Mouse (Mus musculus) kidney, adult 18-20 months (tissue): ENCODE measurements around the gene LTO1.

Experiments used
- DNase-seq: peaks from one replicate; pipeline ENCODE4 v3.0.0; 2021

The LTO1 gene

DNA sequence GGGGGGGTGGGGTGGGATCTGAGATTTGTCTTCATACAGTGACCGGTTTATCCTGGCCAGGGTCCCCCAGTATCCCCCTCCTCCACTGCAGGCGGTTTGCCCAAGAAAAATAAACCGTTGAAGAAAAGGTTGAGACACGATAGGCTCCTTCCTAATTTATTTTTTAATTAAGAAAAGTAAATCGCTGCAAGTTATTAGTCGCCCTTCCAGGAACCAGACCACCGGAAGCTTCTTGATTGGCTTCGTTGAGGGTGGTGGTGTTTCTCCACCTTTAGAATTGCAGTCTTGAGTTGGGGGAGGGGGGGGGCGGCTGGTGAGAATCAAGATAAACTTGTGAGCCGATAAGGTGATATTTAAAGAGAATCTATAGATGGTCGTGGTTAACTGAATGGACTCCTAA, 25.7 kb downstream of the LTO1 start:
- no peak for DNase-seq

DNA sequence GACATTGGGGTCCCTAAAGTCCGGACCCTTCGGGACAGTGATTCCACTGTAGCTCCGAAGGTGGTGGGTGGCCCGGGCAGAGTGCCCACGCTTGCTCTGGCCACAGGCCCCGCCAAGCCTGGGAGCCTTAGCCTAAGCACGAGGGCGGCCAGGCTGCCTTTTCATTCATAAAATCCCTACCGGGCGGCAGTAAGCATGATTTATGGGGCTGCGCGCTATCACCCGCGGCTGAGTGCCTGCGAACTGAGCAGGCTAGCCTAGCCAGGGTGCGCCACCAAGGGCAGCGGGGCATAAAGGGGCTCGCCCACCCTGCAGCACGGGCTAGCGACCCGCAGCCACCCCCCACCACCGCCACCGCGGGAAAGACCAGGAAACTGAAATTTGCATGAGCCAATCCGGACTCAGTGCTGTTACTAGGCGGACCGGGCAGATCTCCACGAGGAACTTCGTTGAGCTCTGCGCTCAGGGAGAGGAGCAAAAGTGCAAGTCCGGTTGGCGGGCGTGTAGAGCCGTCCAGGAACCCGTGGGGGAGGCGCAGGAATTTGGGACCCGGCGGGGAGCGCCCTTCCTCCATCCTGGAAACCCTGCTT, 26.4 kb downstream of the LTO1 start:
- DNase-seq: peak; percentile 88

DNA sequence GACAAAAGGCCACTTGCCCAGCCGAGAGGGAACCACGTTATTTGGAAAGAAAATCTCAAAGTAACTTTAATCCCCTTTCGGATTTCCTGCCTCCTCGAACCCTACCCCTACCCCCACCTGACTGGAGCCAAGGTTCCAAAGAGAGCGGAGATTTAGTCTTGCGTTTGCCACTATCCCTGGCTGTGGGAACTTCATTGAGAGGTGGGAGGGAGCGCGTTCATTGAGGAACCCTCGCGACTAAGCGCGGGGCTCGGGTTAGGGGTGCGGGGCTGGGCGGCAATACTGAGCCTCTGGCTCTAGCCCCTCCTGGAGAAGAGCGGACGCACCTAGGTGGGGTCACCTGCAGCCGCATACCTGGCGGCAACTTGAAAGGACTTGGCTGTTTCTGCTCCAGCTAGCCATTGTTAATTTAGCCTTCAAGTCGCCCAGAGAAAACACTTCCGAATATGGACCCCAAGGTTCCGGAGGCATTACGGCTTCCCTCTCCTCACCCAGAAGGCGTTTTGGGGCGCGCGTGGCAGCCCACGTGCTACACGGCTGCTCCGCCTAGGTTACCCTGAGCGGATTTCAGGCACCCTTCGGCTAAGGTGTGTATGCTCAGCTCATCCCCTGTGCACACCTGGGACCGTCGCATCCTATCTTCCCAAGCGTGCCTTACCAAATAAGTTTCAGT, 27.3 kb downstream of the LTO1 start:
- peak; percentile 40 for DNase-seq

DNA sequence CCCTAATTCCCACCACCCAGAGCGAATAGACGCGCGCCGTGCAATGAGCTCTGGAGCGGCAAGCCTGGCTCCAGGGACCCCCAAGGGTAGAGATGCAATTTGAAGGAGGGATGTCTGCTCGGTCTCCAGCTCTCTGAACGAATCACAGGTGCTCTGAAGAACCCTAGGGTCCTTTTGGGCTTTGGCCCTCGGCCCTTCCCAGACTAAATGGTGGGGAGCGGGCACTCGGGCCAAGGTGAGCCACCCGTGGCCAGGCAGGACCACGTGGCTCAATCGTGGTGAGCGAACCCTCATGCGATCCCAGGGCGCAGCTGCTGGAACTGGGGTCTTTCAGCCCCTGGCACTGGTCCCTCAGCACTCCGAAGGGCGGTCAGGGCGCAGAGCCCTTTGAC, 27.8 kb downstream of the LTO1 start:
- DNase-seq: no peak

DNA sequence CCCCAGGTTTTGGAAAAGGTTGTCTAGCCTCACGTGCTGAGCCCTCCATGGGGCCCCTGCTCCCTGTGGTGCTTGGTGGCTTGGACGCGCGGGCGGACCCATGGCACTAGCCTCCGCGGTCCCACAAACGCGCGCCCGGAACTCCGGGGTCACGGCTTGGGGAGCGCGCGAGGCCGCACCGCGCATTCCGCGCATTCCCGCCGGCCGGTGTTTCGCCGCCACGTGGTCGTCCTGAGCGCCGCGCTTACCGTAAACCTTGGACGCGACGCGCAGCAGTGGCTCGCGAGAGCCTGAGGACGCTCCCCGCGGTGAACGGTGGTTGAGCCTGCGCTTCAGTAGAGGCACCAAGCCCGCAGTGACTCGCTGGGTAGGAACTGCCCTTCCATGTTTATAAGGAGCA, 28.4 kb downstream of the LTO1 start:
- peak; percentile 87 for DNase-seq

DNA sequence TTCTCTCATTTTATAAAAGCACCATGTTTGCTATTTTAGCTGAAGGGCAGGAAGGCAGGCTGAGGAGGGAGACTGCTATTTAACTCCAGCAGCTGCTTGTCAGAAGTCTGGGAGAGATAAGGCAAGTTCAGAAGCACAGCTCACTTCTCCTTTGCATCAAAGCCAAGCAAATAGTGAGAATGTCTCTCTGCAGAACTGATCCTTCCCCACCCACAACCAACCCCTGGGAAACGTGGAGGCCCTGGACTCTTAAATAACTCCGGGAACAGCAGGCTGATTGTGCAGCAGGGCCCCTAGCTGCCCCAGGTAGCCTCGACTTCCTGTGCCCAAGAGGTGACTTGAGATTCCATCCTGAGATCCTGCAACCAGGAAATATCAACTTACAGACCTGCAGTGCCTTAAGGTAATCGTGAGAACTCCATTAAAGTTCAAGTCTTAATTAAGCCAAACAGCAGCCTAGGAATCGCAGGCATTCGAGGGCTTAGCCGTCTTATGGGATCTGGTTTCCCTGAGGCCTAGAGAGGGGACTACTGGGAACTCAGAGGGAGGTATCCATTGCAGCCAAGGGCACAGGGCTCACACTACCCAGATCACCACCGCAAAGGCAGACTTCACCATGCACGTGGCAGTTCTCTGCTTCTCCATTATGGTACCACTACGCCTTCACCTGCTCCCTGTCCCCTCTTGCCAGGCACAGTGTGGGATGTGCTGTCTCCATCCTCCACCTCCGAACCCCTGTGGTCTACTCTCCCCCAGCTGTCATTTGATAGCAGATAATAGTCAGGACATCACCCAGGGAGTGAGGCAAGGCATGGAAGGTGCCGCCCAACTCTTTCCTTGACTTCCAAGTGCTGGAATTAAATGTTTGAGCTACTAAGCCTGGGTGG, 43.9 kb downstream of the LTO1 start:
- no peak for DNase-seq

DNA sequence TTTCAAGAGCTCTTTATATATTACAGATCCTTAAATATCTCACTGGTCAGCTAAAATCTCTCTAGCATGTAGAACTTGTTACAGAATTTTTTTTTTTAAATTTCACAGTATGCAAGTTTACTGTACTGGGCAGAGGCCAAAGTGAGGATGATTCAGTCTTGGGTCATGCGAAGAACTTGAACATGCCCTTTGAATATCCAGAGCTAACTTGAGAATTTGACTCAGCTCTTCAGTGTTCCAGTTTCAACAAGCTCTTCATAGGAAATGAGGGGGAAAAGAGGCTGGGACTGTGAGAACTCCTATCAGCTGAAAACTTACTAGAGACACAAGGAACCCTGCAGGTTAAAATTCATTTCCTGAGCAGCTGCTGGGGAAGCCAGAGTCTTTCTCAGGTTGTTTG, 49.0 kb downstream of the LTO1 start:
- DNase-seq: no peak

DNA sequence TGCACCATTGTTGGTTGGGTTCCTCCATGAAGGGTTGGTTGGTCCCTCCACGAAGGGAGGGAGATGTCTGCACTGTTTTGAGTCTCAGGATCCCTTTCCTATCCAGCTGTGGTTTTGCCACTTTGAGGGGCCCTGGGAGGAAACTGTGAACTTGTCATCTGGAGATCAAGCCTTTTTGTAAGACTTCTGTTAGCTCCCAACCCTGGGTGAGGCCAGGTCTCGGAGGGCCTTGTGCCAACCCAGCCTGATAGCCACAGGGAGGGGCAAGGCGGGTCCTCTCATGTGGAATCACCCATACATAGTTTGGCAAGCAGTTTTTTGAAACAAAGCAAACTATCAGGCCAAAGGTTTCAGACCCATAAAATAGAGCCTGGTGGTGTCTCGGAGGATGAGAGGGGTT, 49.4 kb downstream of the LTO1 start:
- no peak for DNase-seq

DNA sequence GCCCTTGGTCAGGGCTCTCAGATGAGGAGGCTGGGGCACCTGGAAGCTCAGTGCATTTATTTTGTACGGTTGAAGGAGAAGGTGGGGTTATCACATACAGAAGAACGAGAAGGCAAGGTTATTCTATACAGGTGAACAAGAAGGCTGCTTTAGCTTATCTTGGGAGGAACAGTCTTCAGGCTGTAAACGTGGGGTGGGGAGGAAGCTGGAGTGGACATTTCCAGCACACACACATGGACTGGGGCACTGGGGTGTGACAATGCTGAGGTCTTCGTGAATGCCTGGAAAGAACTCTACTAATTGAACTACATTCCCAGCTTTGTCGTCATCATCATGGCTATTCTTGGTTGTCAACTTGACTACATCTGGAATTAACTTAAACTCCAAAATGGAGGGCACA, 51.0 kb downstream of the LTO1 start:
- no peak for DNase-seq

DNA sequence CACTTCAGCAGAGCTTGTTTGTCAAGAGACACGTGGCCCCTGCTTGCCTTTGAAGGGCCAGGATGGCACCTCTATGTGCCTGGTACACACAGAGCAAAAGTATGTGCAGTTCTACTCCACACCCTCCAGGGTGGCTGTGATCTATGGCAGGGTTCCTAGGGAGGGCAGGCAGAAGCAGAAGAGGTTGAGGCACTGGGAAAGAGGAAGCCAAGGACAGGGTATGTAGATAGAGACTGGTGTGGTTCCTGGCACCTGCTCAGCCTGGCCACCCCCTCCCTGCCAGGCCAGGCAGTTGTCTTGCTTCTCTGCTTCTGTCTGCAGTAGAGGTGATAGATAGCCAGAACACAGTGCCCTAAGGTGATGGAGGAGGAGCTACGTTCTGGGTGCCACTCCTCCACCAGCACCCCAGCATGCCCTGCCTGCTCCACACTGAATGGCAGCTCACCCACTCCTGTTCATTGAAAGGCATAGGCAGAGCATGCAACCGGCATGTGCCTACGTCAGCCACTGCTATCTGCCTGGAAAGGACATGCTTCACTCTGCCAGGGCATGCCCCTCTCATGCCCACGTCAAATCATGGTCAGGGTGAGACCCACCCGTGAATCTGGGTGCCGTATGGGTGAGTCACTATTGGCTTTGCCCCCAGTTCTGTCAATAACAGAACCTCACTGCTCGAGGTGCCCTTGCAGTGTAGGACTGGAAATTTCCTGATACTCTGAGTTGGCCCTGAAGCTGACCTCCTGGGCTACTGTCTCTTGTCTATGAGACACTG, 56.3 kb downstream of the LTO1 start:
- no peak for DNase-seq

DNA sequence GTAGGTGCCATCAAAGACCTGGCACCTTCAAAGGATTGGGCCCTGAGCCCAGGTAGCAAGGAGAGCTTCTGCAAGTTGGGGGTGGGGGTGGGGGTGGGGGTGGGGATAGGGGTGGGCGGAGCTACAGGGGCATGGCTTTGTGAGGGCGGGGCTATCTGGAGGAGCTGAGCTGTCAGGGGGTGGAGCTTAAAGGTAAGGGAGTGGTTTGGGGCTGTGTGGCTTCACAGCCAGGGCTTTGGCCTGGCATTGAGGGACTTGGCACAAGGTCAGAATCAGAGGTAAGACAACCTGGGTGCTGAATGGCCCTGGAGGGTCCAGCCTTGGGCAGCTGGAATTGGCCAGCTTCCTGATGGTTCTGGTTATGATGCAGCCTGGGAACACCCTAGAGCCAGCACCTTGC, 56.9 kb downstream of the LTO1 start:
- DNase-seq: no peak

DNA sequence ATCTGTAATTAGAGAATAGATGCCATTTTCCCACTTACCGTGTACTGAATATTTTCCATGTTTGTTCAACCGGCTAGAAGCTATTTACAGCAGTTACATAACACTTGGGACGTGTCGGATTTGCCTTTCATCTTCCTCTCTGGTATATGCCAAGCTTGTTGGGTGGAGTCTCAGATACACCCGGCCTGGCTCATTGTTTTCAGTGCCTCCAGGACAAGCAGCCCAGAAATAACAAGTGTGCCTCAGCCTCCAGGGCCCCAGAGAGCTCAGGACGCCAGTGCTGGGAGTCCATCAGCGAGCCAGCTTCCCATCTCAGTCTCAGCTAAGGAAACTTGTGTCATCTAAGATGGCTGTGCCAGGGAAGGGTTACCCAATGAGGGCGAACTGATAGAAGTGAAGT, 58.6 kb downstream of the LTO1 start:
- DNase-seq: no peak

DNA sequence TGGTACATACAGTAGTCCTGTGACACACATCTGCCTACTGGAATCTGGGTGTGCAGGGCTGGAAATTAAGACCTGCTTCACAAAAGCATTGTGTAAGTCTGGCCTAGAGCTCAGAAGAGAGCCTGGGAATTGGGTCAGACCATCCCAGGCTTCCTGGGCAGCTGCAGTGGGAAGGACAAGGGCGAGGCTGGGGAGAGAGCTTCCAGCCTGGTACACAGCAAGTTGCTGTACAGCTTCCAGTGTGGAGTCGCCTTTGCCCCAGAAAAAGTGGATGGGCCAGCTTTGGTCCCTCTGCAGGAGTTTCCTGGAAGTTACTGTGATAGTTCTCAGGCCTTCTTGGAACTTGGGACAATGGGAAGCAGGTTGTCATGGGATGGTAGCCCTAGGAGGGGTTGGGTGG, 62.2 kb downstream of the LTO1 start:
- no peak for DNase-seq

DNA sequence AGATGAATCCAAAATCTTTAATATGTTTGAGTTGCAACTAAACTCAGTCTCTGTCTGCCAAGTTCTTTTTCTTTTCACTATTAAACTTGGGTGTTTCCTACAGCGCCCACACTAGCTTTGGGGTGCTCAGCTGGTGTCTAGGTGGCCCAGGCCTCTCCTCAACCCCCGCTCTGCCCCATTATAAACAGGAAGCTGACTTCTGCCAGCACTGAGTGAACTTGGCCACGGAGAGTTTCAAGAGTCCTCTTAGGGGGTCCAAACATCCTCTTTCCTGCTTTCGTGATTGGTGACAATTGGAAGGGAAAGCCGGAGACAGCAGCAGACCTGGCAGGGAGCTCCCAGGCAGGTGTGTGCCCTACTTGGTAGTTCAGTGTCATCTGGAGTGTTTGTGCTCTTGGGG, 64.9 kb downstream of the LTO1 start:
- DNase-seq: no peak
